Mouse (Mus musculus) intestine, postnatal 0 days (tissue): ENCODE measurements around the gene Mtmr3. TPM values are rescaled to one million over a fixed set of nuclear protein-coding genes. Genes with fewer than 3 reads are reported as not detected.

Source experiments
- ATAC-seq: fragments of 200-750 bp; cut with Nextera tagmentation; 2 replicates; pipeline ENCODE4 v1.8.0; 2017; ENCODE audit warnings: mild to moderate bottlenecking, moderate TSS enrichment, moderate library complexity
- H3K27ac ChIP-seq: fragments of 300-500 bp; sonication (generic); 2 replicates; pipeline ENCODE4 v1.5.1; 2014; ENCODE audit warnings: mild to moderate bottlenecking, low read depth, low read length, moderate library complexity
- H3K27me3 ChIP-seq: fragments of 300-500 bp; sonication (generic); replicated peaks from 2 replicates; pipeline ENCODE4 v1.6.1; 2014; ENCODE audit warnings: low read length, mixed read lengths; ENCODE audit not compliant: control insufficient read depth, insufficient read depth
- H3K36me3 ChIP-seq: fragments of 300-500 bp; sonication (generic); 2 replicates; pipeline ENCODE4 v1.6.1; 2014; ENCODE audit warnings: mild to moderate bottlenecking, moderate library complexity; ENCODE audit not compliant: control insufficient read depth, insufficient read depth
- H3K4me1 ChIP-seq: fragments of 300-500 bp; sonication (generic); replicated peaks from 2 replicates; pipeline ENCODE4 v1.6.1; 2014; ENCODE audit warnings: antibody characterized with exemption, low read length, mixed read lengths; ENCODE audit not compliant: control insufficient read depth, insufficient read depth
- H3K4me2 ChIP-seq: fragments of 300-500 bp; sonication (generic); replicated peaks from 2 replicates; pipeline ENCODE4 v1.6.1; 2014; ENCODE audit warnings: low read depth, mild to moderate bottlenecking, moderate library complexity
- H3K4me3 ChIP-seq: fragments of 300-500 bp; sonication (generic); 2 replicates; pipeline ENCODE4 v1.5.1; 2014; ENCODE audit warnings: low read depth, low read length
- H3K9ac ChIP-seq: fragments of 300-500 bp; sonication (generic); 2 replicates; pipeline ENCODE4 v1.6.1; 2014; ENCODE audit warnings: mild to moderate bottlenecking, low read depth, low read length
- H3K9me3 ChIP-seq: fragments of 300-500 bp; sonication (generic); 2 replicates; pipeline ENCODE4 v1.6.1; 2016; ENCODE audit warnings: mixed run types; ENCODE audit not compliant: control insufficient read depth
- CTCF ChIP-seq: sonication (generic); IDR thresholded peaks from 2 replicates; pipeline ENCODE4 v1.5.1; 2016; ENCODE audit warnings: low read depth, mild to moderate bottlenecking, control low read depth, antibody characterized with exemption, moderate library complexity
- WGBS: fragments of 180-500 bp; shearing (Covaris S2); extraction: QIAGEN DNeasy Blood & Tissue Kit; methylation state at CpG from one replicate; pipeline ENCODE4 v1.1.7; 2014; 5-methylcytosine and 5-hydroxymethylcytosine counted together
- polyA plus RNA-seq: library from polyadenylated mRNA; unstranded; fragments of >200 nt; fragmentation: Nextera tagmentation; extraction: Ambion mirVana; gene quantifications from 2 replicates; pipeline ENCODE4 v1.2.1, GENCODE M21; 2015

Mtmr3 gene
- polyA plus RNA-seq, 1 experiment from 2014 or later, result 9.8 TPM

DNA sequence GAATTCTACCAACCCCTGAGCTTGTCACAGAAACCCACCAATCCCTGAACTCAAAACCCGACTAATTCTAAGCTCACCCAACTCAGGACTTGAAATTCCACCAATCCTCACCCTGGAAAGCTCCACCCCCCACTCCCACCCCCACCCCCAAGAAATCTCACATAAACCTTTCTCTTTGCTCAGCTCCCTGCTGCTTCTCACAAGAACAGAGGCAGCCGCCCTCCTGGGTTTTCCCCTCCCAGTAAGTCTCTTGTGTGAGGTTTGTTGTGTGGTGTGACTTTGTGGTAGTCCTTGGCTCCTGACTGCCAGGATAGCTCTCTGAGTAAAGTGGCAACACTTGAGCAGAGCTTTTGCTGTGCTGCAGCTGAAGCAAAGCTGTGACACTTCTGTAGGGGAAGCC, 131.8 kb downstream of the Mtmr3 start:
- Histone ChIP-seq H3K9me3 (no peaks in the 10 kb centered on the region), H3K36me3 (no peaks in the 10 kb centered on the region), H3K4me1 (no peaks in the 10 kb centered on the region), H3K27me3 (0 out of 2 replicates have a peak, but pooled peaks cover 4% of the 10 kb centered on the region), H3K9ac (no peak overlapping the region), H3K4me2 (no peak overlapping the region), H3K27ac (no peak overlapping the region), H3K4me3 (no peak overlapping the region)
- ATAC-seq, result no peak
- WGBS, result 31% methylated on average over 2 of the region's 2 CpGs
- TF ChIP-seq CTCF, result no peak

DNA sequence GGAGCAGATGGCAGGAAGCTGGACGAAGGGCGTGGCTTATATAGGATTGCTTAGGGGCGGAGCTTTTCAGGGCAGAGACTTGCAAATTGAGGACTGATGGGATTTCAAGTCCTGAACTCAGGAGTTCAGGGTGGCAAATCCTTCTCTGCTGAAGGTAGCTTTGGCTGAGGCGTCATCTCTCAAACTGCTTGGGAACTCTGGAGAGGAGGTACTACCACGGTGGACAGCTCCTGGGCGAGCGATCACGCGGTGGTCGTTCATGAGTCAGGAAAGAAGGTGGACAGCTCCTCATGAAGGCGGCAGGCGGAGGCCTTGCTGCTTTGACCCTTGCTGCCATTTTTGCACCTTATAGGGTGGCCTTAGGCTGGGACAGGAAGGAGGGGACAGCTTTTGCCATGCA, 133.5 kb downstream of the Mtmr3 start:
- Histone ChIP-seq H3K9me3 (no peaks in the 10 kb centered on the region), H3K9ac (no peak overlapping the region), H3K27me3 (0 out of 2 replicates have a peak, but pooled peaks cover 4% of the 10 kb centered on the region), H3K4me2 (no peak overlapping the region), H3K4me3 (no peak overlapping the region), H3K4me1 (no peaks in the 10 kb centered on the region), H3K27ac (no peak overlapping the region), H3K36me3 (no peaks in the 10 kb centered on the region)
- WGBS, result 11% methylated on average over 12 of the region's 12 CpGs
- no peak for TF ChIP-seq CTCF
- no peak for ATAC-seq

DNA sequence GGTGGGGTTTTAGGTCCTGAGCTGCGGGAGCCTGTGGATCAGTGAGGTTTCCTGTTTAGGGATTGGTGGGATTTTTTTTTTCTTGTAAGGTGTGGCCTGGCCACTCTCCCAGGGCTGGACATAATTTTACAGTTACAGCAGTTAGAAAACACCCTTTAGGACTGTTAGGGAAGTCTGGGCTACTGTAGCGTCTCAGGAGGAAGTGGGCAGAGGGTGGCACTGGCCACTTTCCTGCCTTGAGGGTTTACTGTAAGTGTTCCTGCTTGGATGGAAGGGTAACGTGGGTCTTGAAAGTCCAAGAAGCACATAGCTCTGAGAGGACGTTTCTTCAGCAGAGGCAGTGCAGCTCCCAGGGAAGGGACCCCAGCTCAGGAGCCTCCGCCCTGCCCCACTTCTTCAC, 134.0 kb downstream of the Mtmr3 start:
- WGBS, result 39% methylated on average over 5 of the region's 5 CpGs
- H3K9ac ChIP-seq, result no peak overlapping the region
- no peaks in the 10 kb centered on the region for H3K36me3 ChIP-seq
- no peaks in the 10 kb centered on the region for H3K9me3 ChIP-seq
- H3K4me2 ChIP-seq, result no peak overlapping the region
- H3K27ac ChIP-seq, result no peak overlapping the region
- H3K27me3 ChIP-seq, result 0 out of 2 replicates have a peak, but pooled peaks cover 4% of the 10 kb centered on the region
- H3K4me3 ChIP-seq, result no peak overlapping the region
- no peak for ATAC-seq
- no peak for TF ChIP-seq CTCF
- H3K4me1 ChIP-seq, result no peaks in the 10 kb centered on the region

DNA sequence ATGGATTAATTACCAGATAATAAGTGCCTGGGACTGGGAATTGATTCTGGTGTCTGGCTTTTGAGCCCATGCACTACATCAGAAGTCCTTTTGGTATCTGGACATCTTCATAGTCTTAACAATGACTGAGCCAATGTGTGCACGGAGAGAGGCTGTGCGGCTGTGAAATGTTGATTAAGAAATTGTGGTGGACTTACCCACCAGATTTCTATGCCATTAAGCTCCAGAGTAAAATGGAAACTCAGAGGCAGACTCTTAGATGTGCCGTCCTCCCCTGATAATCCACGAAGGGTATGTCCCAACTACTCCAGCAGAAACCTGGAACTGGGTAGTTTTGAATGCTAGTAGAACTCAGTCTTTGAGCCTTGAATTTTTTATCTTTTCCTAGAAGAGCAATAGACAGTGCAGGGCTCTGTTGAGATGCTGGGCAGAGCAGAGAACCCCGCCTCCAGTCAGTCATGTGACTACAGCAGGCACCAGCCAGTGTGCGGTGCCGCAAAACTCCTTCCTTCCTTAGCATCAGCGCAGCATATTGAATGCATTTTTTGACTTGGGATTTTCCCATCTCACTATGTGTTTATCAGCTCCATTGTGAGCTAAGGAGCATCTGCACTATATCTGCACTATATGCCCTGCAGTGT, 139.6 kb downstream of the Mtmr3 start:
- H3K4me3 ChIP-seq, result no peak overlapping the region
- TF ChIP-seq CTCF, result no peak

DNA sequence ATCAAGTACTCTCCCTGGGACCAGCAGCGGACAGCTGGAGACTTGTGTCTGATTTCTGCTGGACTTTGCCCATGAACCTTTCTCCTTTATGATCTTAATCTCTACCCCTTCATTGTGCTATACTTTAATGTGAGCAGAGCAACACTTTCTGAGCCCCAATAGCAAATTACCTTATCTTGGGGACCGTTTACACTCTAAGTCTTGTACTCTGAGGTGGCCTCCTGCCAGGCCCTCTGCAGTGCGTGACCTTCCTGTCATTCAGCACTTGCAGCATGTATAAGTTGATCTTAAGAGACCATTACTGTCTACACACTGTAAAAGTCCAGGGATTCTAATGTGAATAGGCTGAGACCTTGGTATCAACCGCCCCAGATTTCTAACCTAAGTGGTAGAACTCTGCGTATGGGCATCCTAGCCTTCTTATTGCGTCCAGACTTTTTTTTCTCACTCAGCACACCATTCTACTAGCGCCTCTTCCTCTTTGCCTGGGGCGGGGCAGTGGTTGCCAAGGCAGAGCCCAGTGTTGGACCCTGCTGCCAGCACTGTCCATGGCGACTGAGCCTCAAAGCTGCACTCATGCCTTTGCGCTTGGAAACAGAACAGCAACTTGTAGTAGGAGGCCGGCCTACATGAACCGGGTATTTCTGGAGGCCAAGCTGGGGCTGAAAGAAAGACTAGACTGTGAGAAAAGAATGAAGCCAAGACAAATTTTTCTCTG, 142.0 kb downstream of the Mtmr3 start:
- WGBS, result 48% methylated on average over 12 of the region's 12 CpGs
- Histone ChIP-seq H3K4me2 (no peak overlapping the region), H3K9ac (no peak overlapping the region), H3K27me3 (no peaks in the 10 kb centered on the region), H3K9me3 (no peaks in the 10 kb centered on the region), H3K27ac (no peak overlapping the region), H3K4me1 (no peaks in the 10 kb centered on the region), H3K36me3 (no peaks in the 10 kb centered on the region), H3K4me3 (no peak overlapping the region)
- no peak for TF ChIP-seq CTCF
- ATAC-seq, result peak; percentile 76

More for the DNA sequence above, 139.6 kb downstream of the Mtmr3 start:
- Histone ChIP-seq H3K9ac (no peak overlapping the region), H3K9me3 (no peaks in the 10 kb centered on the region), H3K36me3 (no peaks in the 10 kb centered on the region), H3K27ac (no peak overlapping the region), H3K27me3 (no peaks in the 10 kb centered on the region), H3K4me2 (no peak overlapping the region), H3K4me1 (no peaks in the 10 kb centered on the region)
- WGBS, result 79% methylated on average over 8 of the region's 8 CpGs
- ATAC-seq, result no peak

DNA sequence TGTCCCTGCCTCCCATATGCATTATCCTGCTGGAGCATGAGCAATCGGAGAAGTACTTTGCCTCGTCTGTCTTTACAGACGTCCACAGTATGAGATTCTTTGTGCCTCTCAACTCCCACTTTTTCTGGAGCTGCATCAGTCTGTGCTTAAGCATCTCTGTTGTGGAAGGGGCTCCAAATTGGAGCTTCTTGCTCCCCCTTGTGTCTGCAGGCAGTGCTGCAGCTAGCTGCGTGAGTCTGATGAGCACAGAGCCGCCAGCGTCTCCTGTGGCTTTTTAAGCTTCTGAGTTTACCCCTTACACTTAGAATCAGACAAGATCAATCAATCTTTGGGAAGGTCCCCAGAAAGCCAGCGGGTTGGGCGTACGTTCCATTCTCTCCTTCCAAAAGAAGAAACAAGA, 143.5 kb downstream of the Mtmr3 start:
- Histone ChIP-seq H3K27ac (no peak overlapping the region), H3K4me2 (no peak overlapping the region), H3K4me1 (no peaks in the 10 kb centered on the region), H3K9ac (no peak overlapping the region), H3K4me3 (no peak overlapping the region), H3K9me3 (no peaks in the 10 kb centered on the region), H3K27me3 (no peaks in the 10 kb centered on the region), H3K36me3 (no peaks in the 10 kb centered on the region)
- WGBS, result 25% methylated on average over 9 of the region's 9 CpGs
- no peak for ATAC-seq
- peak; percentile 83 for TF ChIP-seq CTCF
